Mouse (Mus musculus): ENCODE measurements at regions not wholly inside any gene's neighbourhood (a gene's known extent, or its start where the extent isn't known, plus 50 kb on each side); places are given as distances from the start of the nearest gene placed in this dataset.
A peak's percentile ranks its signal among the peaks of the same experiment; 100 is the strongest.
"Not testable (repeated sequence)": the region's sequence is repeated elsewhere in the genome, so short reads cannot be mapped to it uniquely, and the experiment has no call there.

- peak; percentile 28 for DNase-seq
These were observed 55.6 kb downstream of the Mup20 start for GRCm38 (mm10) chr4:61998366-61998765.

GRCm38 (mm10) chr4:61989941-61990340 lies 64.0 kb downstream of the Mup20 start:
- not testable (repeated sequence) for DNase-seq

- DNase-seq = no peak
These were observed 77.8 kb downstream of the Mup20 start for GRCm38 (mm10) chr4:61976159-61976558.

- DNase-seq = peak; percentile 14
These were observed 80.7 kb downstream of the Mup20 start for GRCm38 (mm10) chr4:61973236-61973635.

GRCm38 (mm10) chr4:61969691-61970090 lies 84.3 kb downstream of the Mup20 start:
- DNase-seq = no peak

GRCm38 (mm10) chr4:61967674-61968073 lies 86.3 kb downstream of the Mup20 start:
- DNase-seq = not testable (repeated sequence)

- no peak for DNase-seq
These were observed 91.6 kb downstream of the Mup20 start for GRCm38 (mm10) chr4:61962315-61962714.
